In genomic region chr3:86786845-86787351, GRCm38 (mm10) we compare ENCODE assay signal across 8 mouse cellular contexts.
A peak's percentile ranks its signal among the peaks of the same experiment; 100 is the strongest.
DNase-seq lines count a peak whose midpoint lies in the region; ATAC-seq and TF ChIP-seq lines count a peak whose summit lies in the region.

No protein-coding gene starts in this region.

- no peaks in the 10 kb centered on the region for H3K27me3 ChIP-seq in cerebellum, adult 2 months (ENCODE audit: control insufficient read depth, insufficient read depth, low read length)
- H3K27me3 ChIP-seq in hindbrain, embryonic 13.5 days = no peaks in the 10 kb centered on the region
- H3K27me3 ChIP-seq in midbrain, embryonic 15.5 days (replicated peaks) = no peaks in the 10 kb centered on the region

- intact Hi-C loops in gastrocnemius, adult 2 months (cut with DNase I) = no loop called here
- intact Hi-C loops in left cerebral cortex, postnatal 10 days (cut with DNase I) = no loop called here

- no peak for TF ChIP-seq CTCF in cerebellum, adult 2 months (IDR thresholded peaks at IDR 0.05; ENCODE audit: borderline replicate concordance, insufficient read depth, low read depth, low read length)
- TF ChIP-seq CTCF in gastrocnemius, adult 2 months (IDR thresholded peaks at IDR 0.05) = no peak

- H3K4me1 ChIP-seq in cerebellum, adult 2 months (ENCODE audit: control insufficient read depth, insufficient read depth, low read length) = peaks cover 35% of the 10 kb centered on the region
- H3K4me1 ChIP-seq in hindbrain, embryonic 13.5 days (replicated peaks) = peaks cover 36% of the 10 kb centered on the region
- H3K4me1 ChIP-seq in midbrain, embryonic 15.5 days = peaks cover 28% of the 10 kb centered on the region

- H3K9ac ChIP-seq in hindbrain, embryonic 13.5 days = 0 out of 2 replicates have a peak overlapping the region, but pooled peaks have one; percentile 6
- no peak overlapping the region for H3K9ac ChIP-seq in midbrain, embryonic 15.5 days

- H3K36me3 ChIP-seq in hindbrain, embryonic 13.5 days = peaks cover 64% of the 10 kb centered on the region
- peaks cover 2% of the 10 kb centered on the region for H3K36me3 ChIP-seq in midbrain, embryonic 15.5 days (replicated peaks)

- ATAC-seq in hindbrain, embryonic 13.5 days (ENCODE audit: low FRiP score) = peak; percentile 72
- peak; percentile 82 for ATAC-seq in midbrain, embryonic 15.5 days (replicated peaks)
- ATAC-seq in monocyte, adult 5-6 weeks (replicated peaks; ENCODE audit: insufficient number of reproducible peaks, low FRiP score, low TSS enrichment, poor library complexity, severe bottlenecking) = no peak

- no peak overlapping the region for H3K4me2 ChIP-seq in hindbrain, embryonic 13.5 days
- no peak overlapping the region for H3K4me2 ChIP-seq in midbrain, embryonic 15.5 days

- WGBS in cerebellum, adult 2 months = 14% methylated on average over 11 of the region's 11 CpGs
- 61% methylated on average over 11 of the region's 11 CpGs for whole genome bisulfite sequencing in hindbrain, embryonic 13.5 days
- WGBS in midbrain, embryonic 15.5 days = 62% methylated on average over 11 of the region's 11 CpGs

- peak; percentile 90 for DNase-seq in adipocyte (ENCODE audit: low spot score)
- DNase-seq in cerebellum, adult 2 months = peak; percentile 78 to 89
- DNase-seq in gastrocnemius, adult 2 months = peak; percentile 90
- peak; percentile 80 to 84 for DNase-seq in left cerebral cortex, postnatal 10 days (ENCODE audit: extremely low spot score in 1 of 2, low spot score in 2 of 2)
- no peak for DNase-seq in spleen, adult 18-20 months

- TF ChIP-seq POLR2A in cerebellum, adult 2 months (IDR thresholded peaks at IDR 0.05; ENCODE audit: borderline replicate concordance, insufficient read depth, low read length) = no peak

- H3K27ac ChIP-seq in cerebellum, adult 2 months (ENCODE audit: insufficient read depth, low read length) = peak overlapping the region; percentile 50
- H3K27ac ChIP-seq in gastrocnemius, adult 2 months = peak overlapping the region; percentile 75
- H3K27ac ChIP-seq in hindbrain, embryonic 13.5 days = peak overlapping the region; percentile 73
- peak overlapping the region; percentile 53 for H3K27ac ChIP-seq in midbrain, embryonic 15.5 days

- H3K4me3 ChIP-seq in cerebellum, adult 2 months (replicated peaks; ENCODE audit: insufficient read depth, low read depth, low read length) = no peak overlapping the region
- no peak overlapping the region for H3K4me3 ChIP-seq in gastrocnemius, adult 2 months
- no peak overlapping the region for H3K4me3 ChIP-seq in hindbrain, embryonic 13.5 days
- H3K4me3 ChIP-seq in midbrain, embryonic 15.5 days = no peak overlapping the region

- H3K9me3 ChIP-seq in hindbrain, embryonic 13.5 days = no peaks in the 10 kb centered on the region
- H3K9me3 ChIP-seq in midbrain, embryonic 15.5 days = no peaks in the 10 kb centered on the region

Comparison
In these comparisons a context has a peak if more than half of its experiments do, and no peak if none do; other contexts are left out.
1. DNase-seq: peak in adipocyte (single experiment), cerebellum, adult 2 months (2 of 2), gastrocnemius, adult 2 months (single experiment) and left cerebral cortex, postnatal 10 days (2 of 2); none in spleen, adult 18-20 months (0 of 2).
2. Peak in every context shown above with its lines, with median percentiles within 50 percentile points of each other: H3K27ac ChIP-seq.